Mouse (Mus musculus) adrenal gland, postnatal 36 days (tissue): ENCODE data around the gene Cd28. TPM values are rescaled to one million over a fixed set of nuclear protein-coding genes. Genes with fewer than 3 reads are reported as not detected.

Experiments used
- DNase-seq, 2 experiments: peaks; one replicate each; pipeline ENCODE4 v3.0.0; 2021; ENCODE audit warnings: mixed read lengths in 1 of 2
- total RNA-seq, 2 experiments: library from RNA; stranded (reverse); gene quantifications; 2 replicates each; pipeline ENCODE4 v1.2.3; 2021

Cd28 gene
- total RNA-seq, 2 experiments from 2014 or later: 0.69 to 1.5 TPM

DNA sequence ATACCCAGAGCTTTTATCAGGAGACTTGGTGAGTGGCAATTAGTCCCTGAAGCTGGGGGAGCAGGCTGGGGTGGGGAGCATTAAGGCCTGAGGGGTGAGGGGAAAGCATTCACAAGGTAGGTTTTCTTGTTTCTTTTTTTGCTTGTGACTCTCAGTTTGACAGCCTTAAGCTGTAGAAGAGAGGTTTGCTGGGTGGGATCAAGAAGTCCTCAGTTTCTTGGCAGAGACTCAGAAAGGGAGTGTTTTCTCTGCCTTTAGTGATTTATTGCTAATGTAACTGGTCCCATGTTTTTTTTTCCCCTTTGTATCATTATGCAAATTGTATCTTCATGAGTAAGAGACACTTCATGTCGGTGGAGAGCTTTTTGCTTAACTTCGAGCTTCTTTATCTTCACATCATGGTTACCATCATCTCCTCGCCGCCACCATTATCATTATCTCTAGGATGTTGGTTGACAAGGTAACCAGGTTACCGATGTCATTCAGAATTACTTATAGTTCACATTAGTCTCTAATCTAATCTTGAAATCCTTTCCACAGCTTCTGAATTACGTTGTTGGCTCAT lies 33.7 kb downstream of the Cd28 start:
- no peak for DNase-seq

- DNase-seq: no peak
These were observed 34.4 kb downstream of the Cd28 start for GRCm38 (mm10) chr1:60751011-60751410.

DNA sequence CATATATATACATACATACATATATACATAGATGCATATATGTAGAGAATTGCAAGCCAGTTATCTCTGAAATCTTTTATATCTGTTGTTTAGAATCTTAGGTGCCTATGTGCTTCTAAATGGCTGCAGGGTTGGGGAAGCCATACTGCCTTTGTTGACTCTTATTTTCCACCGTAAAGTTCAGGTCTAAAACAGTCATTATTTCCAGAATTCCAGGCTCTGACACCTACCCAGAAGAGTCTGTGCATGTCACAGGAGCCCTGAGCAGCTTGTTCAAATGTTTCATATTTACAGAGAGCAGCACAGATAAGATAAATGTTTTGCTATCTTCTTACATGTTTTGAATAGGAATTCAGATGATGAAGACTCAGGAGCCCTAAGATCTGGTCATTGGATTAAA lies 36.4 kb downstream of the Cd28 start:
- no peak for DNase-seq

GRCm38 (mm10) chr1:60753981-60754380 lies 37.4 kb downstream of the Cd28 start:
- no peak for DNase-seq

DNA sequence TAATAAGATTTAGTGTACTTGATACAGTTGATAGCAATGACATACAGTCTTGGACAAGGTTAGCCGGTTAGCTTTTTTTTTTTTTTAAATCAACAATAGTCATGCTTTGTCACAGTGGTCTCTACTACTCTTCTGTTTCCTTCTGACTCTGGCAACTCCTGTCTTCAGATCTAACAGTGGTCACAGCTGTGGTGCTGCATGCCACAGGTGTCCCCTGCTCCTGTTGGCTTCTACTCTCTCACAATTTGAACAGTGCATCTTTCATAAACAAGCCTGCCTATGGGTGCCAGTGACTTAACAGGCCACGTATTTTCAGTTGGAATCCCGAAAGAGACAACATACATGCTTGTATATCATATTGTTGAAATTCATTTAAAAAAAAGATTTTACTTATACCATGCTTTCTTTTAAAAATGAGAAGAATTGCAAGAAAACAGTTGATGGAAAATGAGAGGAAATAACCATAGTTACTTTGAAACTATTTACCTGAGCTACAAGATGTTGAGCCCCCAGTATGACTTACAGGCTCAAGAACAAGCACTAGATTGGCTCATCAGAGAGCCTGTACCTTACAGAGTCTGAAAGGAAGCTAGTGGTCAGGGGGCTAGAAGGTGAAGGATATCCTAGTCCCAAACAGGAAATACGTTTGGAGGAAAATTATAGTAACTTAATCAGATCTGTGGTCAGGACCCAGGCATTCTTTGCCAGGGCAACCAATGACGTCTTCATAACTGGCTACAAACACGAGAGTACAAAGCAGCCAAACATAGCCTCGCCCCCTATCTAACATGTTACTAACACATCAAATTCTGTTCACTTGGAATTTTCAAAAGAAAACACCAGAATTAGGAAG lies 39.0 kb downstream of the Cd28 start:
- DNase-seq: no peak

DNA sequence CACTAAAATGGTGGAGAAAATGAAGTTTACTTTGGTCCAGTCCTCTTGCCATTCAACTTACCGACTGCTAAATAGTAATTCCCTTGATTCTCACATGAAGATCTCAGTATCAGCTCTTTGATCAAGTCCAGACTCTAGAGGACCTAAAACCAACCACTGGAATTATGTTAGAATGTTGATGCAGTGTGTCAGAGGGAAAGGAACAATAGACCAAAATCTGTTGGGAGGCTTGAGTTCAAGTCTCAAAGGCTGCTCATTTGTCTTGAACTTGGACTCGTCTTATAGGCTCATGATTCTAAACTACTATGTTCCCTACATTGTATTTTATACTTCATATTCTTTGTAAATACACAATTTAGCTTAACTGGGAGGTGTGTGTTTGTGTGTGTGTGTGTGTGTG lies 41.0 kb downstream of the Cd28 start:
- DNase-seq: no peak

- no peak for DNase-seq
These were observed 41.6 kb downstream of the Cd28 start for GRCm38 (mm10) chr1:60758226-60758625.

- DNase-seq: no peak
These were observed 43.1 kb downstream of the Cd28 start for GRCm38 (mm10) chr1:60759563-60760335.

GRCm38 (mm10) chr1:60760475-60760874 lies 43.9 kb downstream of the Cd28 start:
- no peak for DNase-seq

DNA sequence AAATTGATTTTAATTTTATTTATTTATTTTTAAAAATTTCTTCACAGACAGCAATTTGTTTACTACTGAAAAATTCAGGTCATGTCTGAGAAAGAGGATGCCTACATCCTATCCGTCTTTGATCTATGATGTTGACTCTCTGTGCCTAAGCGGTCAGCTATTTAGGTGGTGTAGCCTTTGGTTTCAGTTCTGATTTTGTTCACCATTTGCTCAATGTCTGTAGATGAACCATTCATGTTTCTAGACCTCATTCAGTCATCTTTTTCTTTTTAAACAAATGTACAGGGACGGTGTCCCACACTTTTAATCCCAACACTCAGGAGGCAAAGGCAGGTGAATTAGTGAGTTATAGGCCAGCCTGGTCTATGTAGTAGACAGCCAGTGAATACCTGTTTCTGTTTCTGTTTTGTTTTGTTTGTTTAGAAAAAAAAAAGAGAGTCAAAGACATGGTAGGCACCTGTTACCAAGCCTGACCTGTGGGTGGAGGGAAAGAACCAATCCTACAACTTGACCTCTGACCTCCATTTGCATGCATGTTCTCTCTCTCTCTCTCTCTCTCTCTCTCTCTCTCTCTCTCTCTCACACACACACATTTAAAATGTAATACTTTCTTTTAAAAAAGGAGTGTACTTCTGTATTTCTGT lies 45.0 kb downstream of the Cd28 start:
- DNase-seq: no peak

DNA sequence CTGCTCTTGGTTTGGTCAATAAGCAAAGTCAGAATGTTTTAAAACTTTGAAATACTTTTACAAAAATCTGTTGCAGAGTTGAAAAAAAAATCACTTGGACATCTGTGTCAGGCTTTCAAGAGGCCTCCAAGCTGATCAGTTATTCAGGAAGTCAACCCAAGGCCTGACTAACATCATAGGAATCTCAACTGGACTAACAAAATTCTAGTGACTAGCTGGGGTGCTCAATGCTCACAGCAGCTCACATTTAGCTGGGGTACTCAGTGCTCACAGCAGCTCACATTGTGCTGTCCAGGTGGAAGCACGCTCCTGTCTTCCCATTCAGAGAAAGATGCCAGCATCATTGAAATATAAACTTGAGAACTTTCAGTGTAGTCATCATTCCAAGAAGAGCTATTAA lies 45.9 kb downstream of the Cd28 start:
- DNase-seq: no peak

DNA sequence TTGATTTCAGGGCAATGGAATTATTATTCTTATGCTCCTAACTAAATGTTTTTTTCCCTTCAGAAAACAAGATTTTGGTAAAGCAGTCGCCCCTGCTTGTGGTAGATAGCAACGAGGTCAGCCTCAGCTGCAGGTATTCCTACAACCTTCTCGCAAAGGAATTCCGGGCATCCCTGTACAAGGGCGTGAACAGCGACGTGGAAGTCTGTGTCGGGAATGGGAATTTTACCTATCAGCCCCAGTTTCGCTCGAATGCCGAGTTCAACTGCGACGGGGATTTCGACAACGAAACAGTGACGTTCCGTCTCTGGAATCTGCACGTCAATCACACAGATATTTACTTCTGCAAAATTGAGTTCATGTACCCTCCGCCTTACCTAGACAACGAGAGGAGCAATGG lies 46.3 kb downstream of the Cd28 start:
- no peak for DNase-seq

GRCm38 (mm10) chr1:60771771-60772170 lies 55.2 kb downstream of the Cd28 start:
- DNase-seq: no peak

DNA sequence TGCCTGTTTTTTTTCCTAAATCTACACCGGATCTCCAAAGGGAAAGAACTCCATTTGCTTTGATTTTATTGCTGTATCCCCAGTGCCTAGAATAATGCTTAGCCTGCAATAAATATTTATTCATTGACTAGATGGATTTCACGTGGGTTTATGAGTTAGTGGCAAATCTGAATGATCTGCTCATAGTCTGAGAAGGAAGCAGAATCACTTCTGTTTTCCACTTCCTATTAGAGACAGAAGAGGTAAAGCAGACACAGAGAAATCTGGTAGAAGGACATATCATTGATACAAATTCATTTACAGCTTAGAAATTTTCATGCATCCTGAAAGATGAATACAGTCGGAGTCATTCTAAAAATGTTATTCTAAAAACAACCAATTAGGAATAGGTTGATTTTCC lies 56.6 kb downstream of the Cd28 start:
- no peak for DNase-seq

- no peak for DNase-seq
These were observed 59.6 kb downstream of the Cd28 start for GRCm38 (mm10) chr1:60776166-60776565.

GRCm38 (mm10) chr1:60776906-60777305 lies 60.3 kb downstream of the Cd28 start:
- no peak for DNase-seq

GRCm38 (mm10) chr1:60778465-60779115 lies 62.0 kb downstream of the Cd28 start:
- DNase-seq: no peak

DNA sequence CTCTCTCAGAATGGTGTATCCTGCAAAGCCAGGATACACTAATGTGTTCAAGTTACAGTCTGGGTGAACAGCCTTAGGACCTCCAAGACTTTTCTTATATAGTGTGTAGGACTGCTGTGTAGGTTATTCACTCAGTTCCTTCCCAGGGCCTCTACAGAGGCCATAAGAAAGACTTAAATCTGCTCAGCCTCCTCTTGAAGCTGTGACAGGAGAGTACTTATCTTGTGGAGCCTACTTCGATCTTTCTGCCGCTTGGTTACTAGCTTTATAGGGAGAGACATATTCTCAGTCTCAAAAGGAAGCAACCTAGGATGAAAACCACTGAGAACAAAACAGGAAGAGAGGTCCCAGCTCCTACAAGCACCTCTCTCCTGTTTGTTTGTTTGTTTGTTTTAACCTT lies 62.6 kb downstream of the Cd28 start:
- no peak for DNase-seq

- DNase-seq: no peak
These were observed 65.1 kb downstream of the Cd28 start for GRCm38 (mm10) chr1:60781666-60782065.

GRCm38 (mm10) chr1:60793717-60794116 lies 77.1 kb downstream of the Cd28 start:
- no peak for DNase-seq

GRCm38 (mm10) chr1:60795677-60796205 lies 79.1 kb downstream of the Cd28 start:
- DNase-seq: no peak

DNA sequence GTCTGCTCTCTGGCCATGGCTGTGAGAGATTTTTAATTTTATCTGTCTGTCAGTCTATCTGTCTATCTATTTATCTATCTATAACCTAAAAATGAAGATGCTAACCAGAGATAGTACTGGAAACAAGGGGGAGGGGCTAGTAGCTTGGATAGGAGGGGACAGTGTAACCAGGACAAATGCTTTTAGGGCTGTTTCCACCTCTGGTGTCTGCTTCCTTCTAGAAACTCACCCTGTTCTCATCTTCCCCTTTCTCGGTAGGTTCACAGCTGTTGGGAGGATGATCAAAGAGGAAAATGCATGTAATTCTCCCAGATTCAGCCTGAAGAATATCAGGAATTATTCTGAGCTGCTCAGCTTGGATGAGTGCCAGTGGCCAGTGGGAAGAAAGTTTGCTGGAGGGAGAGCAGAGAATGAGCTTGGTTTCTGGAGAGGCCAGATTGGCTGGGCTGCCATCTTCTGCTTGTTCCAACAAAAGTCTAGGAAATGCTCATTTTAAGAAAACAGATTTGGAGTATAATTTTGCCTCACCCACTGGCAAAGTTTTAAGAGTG lies 83.3 kb downstream of the Cd28 start:
- no peak for DNase-seq
